Mouse (Mus musculus): ENCODE measurements at regions not wholly inside any gene's neighbourhood (a gene's known extent, or its start where the extent isn't known, plus 50 kb on each side); places are given as distances from the start of the nearest gene placed in this dataset.
A peak's percentile ranks its signal among the peaks of the same experiment; 100 is the strongest.

- Histone ChIP-seq H3K9ac (no peak overlapping the region), H3K36me3 (no peaks in the 10 kb centered on the region), H3K4me3 (no peak overlapping the region), H3K9me3 (no peaks in the 10 kb centered on the region), H3K4me2 (replicated peaks) (peak overlapping the region; percentile 71), H3K4me1 (peaks cover 14% of the 10 kb centered on the region; the same call in 1 of the 2 replicates), H3K27me3 (replicated peaks) (0 out of 2 replicates have a peak, but pooled peaks cover 1% of the 10 kb centered on the region), H3K27ac (no peak overlapping the region)
- ATAC-seq (ENCODE audit: low FRiP score, low read depth): peak; percentile 49
- WGBS: 74% methylated on average over 14 of the region's 14 CpGs
These were observed 163.5 kb upstream of the Lef1 start for GRCm38 (mm10) chr3:130946576-130947276.

- WGBS: under 1% methylated on average over 25 of the region's 25 CpGs
- Histone ChIP-seq H3K4me3 (peak overlapping the region; percentile 31), H3K4me2 (replicated peaks) (peak overlapping the region; percentile 71), H3K27me3 (replicated peaks) (0 out of 2 replicates have a peak, but pooled peaks cover 4% of the 10 kb centered on the region), H3K36me3 (no peaks in the 10 kb centered on the region), H3K9me3 (no peaks in the 10 kb centered on the region), H3K4me1 (peaks cover 14% of the 10 kb centered on the region; the same call in 1 of the 2 replicates), H3K27ac (peak overlapping the region; percentile 60; the same call in 1 of the 2 replicates), H3K9ac (peak overlapping the region; percentile 59)
- ATAC-seq (ENCODE audit: low FRiP score, low read depth): peak; percentile 85
These were observed 164.3 kb upstream of the Lef1 start for GRCm38 (mm10) chr3:130945861-130946449.

GRCm38 (mm10) chr3:130945396-130945795, 164.9 kb upstream of the Lef1 start:
- ATAC-seq (ENCODE audit: low FRiP score, low read depth): peak; percentile 37; the same call in 1 of the 2 replicates
- 0 out of 2 replicates have a peak overlapping the region, but pooled peaks have one; percentile 31 for H3K4me3 ChIP-seq
- H3K9me3 ChIP-seq: no peaks in the 10 kb centered on the region
- peak overlapping the region; percentile 71 for H3K4me2 ChIP-seq (replicated peaks)
- H3K9ac ChIP-seq: peak overlapping the region; percentile 59
- 4% methylated on average over 7 of the region's 7 CpGs for WGBS
- no peaks in the 10 kb centered on the region for H3K36me3 ChIP-seq
- H3K4me1 ChIP-seq: peaks cover 14% of the 10 kb centered on the region; the same call in 1 of the 2 replicates
- no peak overlapping the region for H3K27ac ChIP-seq
- H3K27me3 ChIP-seq (replicated peaks): 0 out of 2 replicates have a peak, but pooled peaks cover 4% of the 10 kb centered on the region

- 92% methylated on average over 6 of the region's 6 CpGs for WGBS
- ATAC-seq (ENCODE audit: low FRiP score, low read depth): no peak
- Histone ChIP-seq H3K27me3 (replicated peaks) (0 out of 2 replicates have a peak, but pooled peaks cover 4% of the 10 kb centered on the region), H3K9ac (no peak overlapping the region), H3K9me3 (no peaks in the 10 kb centered on the region), H3K4me1 (peaks cover 14% of the 10 kb centered on the region; the same call in 1 of the 2 replicates), H3K4me3 (no peak overlapping the region), H3K27ac (no peak overlapping the region), H3K4me2 (replicated peaks) (no peak overlapping the region), H3K36me3 (no peaks in the 10 kb centered on the region)
These were observed 166.0 kb upstream of the Lef1 start for GRCm38 (mm10) chr3:130944241-130944640.

GRCm38 (mm10) chr3:130942947-130943630, 167.2 kb upstream of the Lef1 start:
- Histone ChIP-seq H3K9me3 (no peaks in the 10 kb centered on the region), H3K27ac (no peak overlapping the region), H3K36me3 (no peaks in the 10 kb centered on the region), H3K4me1 (peaks cover 14% of the 10 kb centered on the region; the same call in 1 of the 2 replicates), H3K27me3 (replicated peaks) (0 out of 2 replicates have a peak, but pooled peaks cover 4% of the 10 kb centered on the region), H3K4me3 (no peak overlapping the region), H3K4me2 (replicated peaks) (no peak overlapping the region), H3K9ac (no peak overlapping the region)
- whole genome bisulfite sequencing: 69% methylated on average over 8 of the region's 8 CpGs
- ATAC-seq (ENCODE audit: low FRiP score, low read depth): no peak

- ATAC-seq (ENCODE audit: low FRiP score, low read depth): no peak
- no peaks in the 10 kb centered on the region for H3K9me3 ChIP-seq
- WGBS: 84% methylated on average over 5 of the region's 5 CpGs
- H3K4me2 ChIP-seq (replicated peaks): no peak overlapping the region
- peaks cover 2% of the 10 kb centered on the region; the same call in 1 of the 2 replicates for H3K4me1 ChIP-seq
- H3K36me3 ChIP-seq: no peaks in the 10 kb centered on the region
- no peak overlapping the region for H3K4me3 ChIP-seq
- H3K9ac ChIP-seq: no peak overlapping the region
- 0 out of 2 replicates have a peak, but pooled peaks cover 4% of the 10 kb centered on the region for H3K27me3 ChIP-seq (replicated peaks)
- no peak overlapping the region for H3K27ac ChIP-seq
These were observed 169.9 kb upstream of the Lef1 start for GRCm38 (mm10) chr3:130940302-130940867.

GRCm38 (mm10) chr3:130936980-130937379, 173.3 kb upstream of the Lef1 start:
- no peak overlapping the region for H3K4me3 ChIP-seq
- no peak for ATAC-seq (ENCODE audit: low FRiP score, low read depth)
- H3K4me1 ChIP-seq: no peaks in the 10 kb centered on the region

GRCm38 (mm10) chr3:130936336-130936735, 173.9 kb upstream of the Lef1 start:
- no peaks in the 10 kb centered on the region for H3K27me3 ChIP-seq (replicated peaks)
- no peak overlapping the region for H3K9ac ChIP-seq
- no peaks in the 10 kb centered on the region for H3K4me1 ChIP-seq
- H3K4me2 ChIP-seq (replicated peaks): no peak overlapping the region
- H3K4me3 ChIP-seq: no peak overlapping the region
- no peak for ATAC-seq (ENCODE audit: low FRiP score, low read depth)
- H3K27ac ChIP-seq: no peak overlapping the region
- no peaks in the 10 kb centered on the region for H3K9me3 ChIP-seq
- no peaks in the 10 kb centered on the region for H3K36me3 ChIP-seq
- 26% methylated on average over 7 of the region's 7 CpGs for WGBS

More at GRCm38 (mm10) chr3:130936980-130937379, 173.3 kb upstream of the Lef1 start:
- no peak overlapping the region for H3K9ac ChIP-seq
- no peaks in the 10 kb centered on the region for H3K36me3 ChIP-seq
- no peak overlapping the region for H3K27ac ChIP-seq
- H3K27me3 ChIP-seq (replicated peaks): 0 out of 2 replicates have a peak, but pooled peaks cover 4% of the 10 kb centered on the region
- H3K9me3 ChIP-seq: no peaks in the 10 kb centered on the region
- 61% methylated on average over 5 of the region's 5 CpGs for WGBS
- H3K4me2 ChIP-seq (replicated peaks): no peak overlapping the region

- Histone ChIP-seq H3K27me3 (replicated peaks) (no peaks in the 10 kb centered on the region), H3K4me2 (replicated peaks) (no peak overlapping the region), H3K27ac (no peak overlapping the region), H3K9me3 (no peaks in the 10 kb centered on the region), H3K4me3 (no peak overlapping the region), H3K9ac (no peak overlapping the region), H3K4me1 (no peaks in the 10 kb centered on the region), H3K36me3 (no peaks in the 10 kb centered on the region)
- WGBS: 78% methylated on average over 11 of the region's 11 CpGs
- ATAC-seq (ENCODE audit: low FRiP score, low read depth): no peak
These were observed 174.3 kb upstream of the Lef1 start for GRCm38 (mm10) chr3:130935926-130936315.

GRCm38 (mm10) chr3:130935302-130935925, 174.9 kb upstream of the Lef1 start:
- Histone ChIP-seq H3K9me3 (no peaks in the 10 kb centered on the region), H3K27ac (no peak overlapping the region), H3K4me2 (replicated peaks) (no peak overlapping the region), H3K4me3 (no peak overlapping the region), H3K9ac (no peak overlapping the region), H3K4me1 (no peaks in the 10 kb centered on the region), H3K27me3 (replicated peaks) (no peaks in the 10 kb centered on the region), H3K36me3 (no peaks in the 10 kb centered on the region)
- no peak for ATAC-seq (ENCODE audit: low FRiP score, low read depth)
- WGBS: 66% methylated on average over 8 of the region's 8 CpGs

GRCm38 (mm10) chr3:130932723-130933122, 177.5 kb upstream of the Lef1 start:
- H3K27ac ChIP-seq: no peak overlapping the region
- WGBS: 75% methylated on average over 6 of the region's 6 CpGs
- no peaks in the 10 kb centered on the region for H3K9me3 ChIP-seq
- no peak overlapping the region for H3K4me2 ChIP-seq (replicated peaks)
- no peak overlapping the region for H3K4me3 ChIP-seq
- no peaks in the 10 kb centered on the region for H3K27me3 ChIP-seq (replicated peaks)
- H3K36me3 ChIP-seq: no peaks in the 10 kb centered on the region
- no peaks in the 10 kb centered on the region for H3K4me1 ChIP-seq
- no peak overlapping the region for H3K9ac ChIP-seq
- no peak for ATAC-seq (ENCODE audit: low FRiP score, low read depth)

Measured in neural tube, embryonic 12.5 days (tissue).